Mouse (Mus musculus) CH12.LX (cell line): Measurements from ENCODE around the gene Ube2n. TPM values are rescaled to one million over a fixed set of nuclear protein-coding genes. Genes with fewer than 3 reads are reported as not detected.

ENCODE experiments used
- DNase-seq: peaks from one replicate; pipeline ENCODE4 v3.0.0-alpha.2; 2013; ENCODE audit errors: extremely low read depth
- H3K27ac ChIP-seq: 2 replicates; pipeline ENCODE4 v1.5.1; 2012; ENCODE audit warnings: low read depth, mild to moderate bottlenecking, control low read depth, moderate library complexity; ENCODE audit not compliant: insufficient read depth
- H3K27me3 ChIP-seq: replicated peaks from 2 replicates; pipeline ENCODE3; 2012; ENCODE audit warnings: inconsistent platforms
- H3K36me3 ChIP-seq, 2 experiments: replicated peaks in 1 of 2; 2 replicates each; pipeline versions ENCODE3 to v1.6.1; 2012; ENCODE audit warnings: inconsistent platforms in 1 of 2, low read length in 1 of 2, mild to moderate bottlenecking in 1 of 2, mixed read lengths in 1 of 2, moderate library complexity in 1 of 2; ENCODE audit not compliant: control insufficient read depth in 1 of 2, insufficient read depth in 1 of 2
- H3K4me1 ChIP-seq, 2 experiments: 2 replicates each; pipeline ENCODE4 v1.6.1; 2012; ENCODE audit warnings: inconsistent platforms in 1 of 2, moderate library complexity in 1 of 2; ENCODE audit not compliant: insufficient read depth in 2 of 2, control insufficient read depth in 1 of 2
- H3K4me2 ChIP-seq: 2 replicates; pipeline ENCODE4 v1.6.1; 2012; ENCODE audit warnings: low read depth, mild to moderate bottlenecking, control low read depth; ENCODE audit not compliant: poor library complexity, insufficient read depth, severe bottlenecking
- H3K4me3 ChIP-seq, 3 experiments: fragments of 150-350 bp in 1 of 3; sonication (generic) in 1 of 3; replicated peaks in 1 of 3; 2 replicates each; pipeline versions ENCODE3 to v1.5.1; 2011 to 2012; ENCODE audit warnings: low read depth in 2 of 3, low read length in 2 of 3, mild to moderate bottlenecking in 2 of 3, moderate library complexity in 2 of 3, control low read depth in 1 of 3, improper control_type of control experiment in 1 of 3, inconsistent platforms in 1 of 3, mixed read lengths in 1 of 3; ENCODE audit not compliant: poor library complexity in 1 of 3
- H3K79me2 ChIP-seq: replicated peaks from 2 replicates; pipeline ENCODE4 v1.6.1; 2012; ENCODE audit warnings: mild to moderate bottlenecking, moderate library complexity; ENCODE audit not compliant: control insufficient read depth, poor library complexity, insufficient read depth, severe bottlenecking; ENCODE audit errors: extremely low read depth
- H3K9ac ChIP-seq: 2 replicates; pipeline ENCODE4 v1.6.1; 2012; ENCODE audit warnings: low read depth, mild to moderate bottlenecking, control low read depth, moderate library complexity; ENCODE audit not compliant: insufficient read depth
- H3K9me3 ChIP-seq: replicated peaks from 2 replicates; pipeline ENCODE3; 2012; ENCODE audit warnings: low read length, inconsistent platforms, mixed read lengths
- BHLHE40 ChIP-seq: IDR thresholded peaks from 2 replicates; pipeline ENCODE4 v1.6.1; 2011; ENCODE audit warnings: mild to moderate bottlenecking, low read depth, low read length, improper control_type of control experiment
- CHD2 ChIP-seq: IDR thresholded peaks from 2 replicates; pipeline ENCODE4 v1.6.1; 2011; ENCODE audit warnings: low read length, improper control_type of control experiment
- EP300 ChIP-seq: IDR thresholded peaks from 2 replicates; pipeline ENCODE4 v1.6.1; 2011; ENCODE audit warnings: low read length, improper control_type of control experiment
- IRF4 ChIP-seq: IDR thresholded peaks from 2 replicates; pipeline ENCODE4 v1.6.1; 2014; ENCODE audit warnings: low read depth, mild to moderate bottlenecking, inconsistent platforms, low read length, improper control_type of control experiment
- JUN ChIP-seq: IDR thresholded peaks from 2 replicates; pipeline ENCODE4 v1.6.1; 2011; ENCODE audit warnings: low read depth, mild to moderate bottlenecking, low read length, improper control_type of control experiment, moderate library complexity; ENCODE audit not compliant: insufficient read depth
- KAT2A ChIP-seq: IDR thresholded peaks from 2 replicates; pipeline ENCODE4 v1.6.1; 2012; ENCODE audit warnings: low read length, improper control_type of control experiment, inconsistent platforms; ENCODE audit not compliant: insufficient replicate concordance
- MAFK ChIP-seq: IDR thresholded peaks from 2 replicates; pipeline ENCODE4 v1.6.1; 2011; ENCODE audit warnings: low read length, improper control_type of control experiment; ENCODE audit not compliant: insufficient replicate concordance
- MXI1 ChIP-seq: IDR thresholded peaks from 2 replicates; pipeline ENCODE4 v1.6.1; 2011; ENCODE audit warnings: mild to moderate bottlenecking, low read depth, low read length, improper control_type of control experiment
- NRF1 ChIP-seq: IDR thresholded peaks from 2 replicates; pipeline ENCODE4 v1.6.1; 2014; ENCODE audit warnings: low read depth, mild to moderate bottlenecking, inconsistent platforms, low read length, improper control_type of control experiment, moderate library complexity
- PAX5 ChIP-seq: IDR thresholded peaks from 2 replicates; pipeline ENCODE4 v1.6.1; 2012; ENCODE audit warnings: low read length, inconsistent platforms, mixed read lengths
- RCOR1 ChIP-seq: conservative IDR thresholded peaks from 2 replicates; pipeline ENCODE4 v1.6.1; 2012; ENCODE audit warnings: low read depth, mild to moderate bottlenecking, inconsistent platforms, low read length, improper control_type of control experiment
- SIN3A ChIP-seq: IDR thresholded peaks from 2 replicates; pipeline ENCODE4 v1.6.1; 2012; ENCODE audit warnings: low read length, improper control_type of control experiment, inconsistent platforms
- TBP ChIP-seq: conservative IDR thresholded peaks from 2 replicates; pipeline ENCODE4 v1.6.1; 2011; ENCODE audit warnings: low read depth, low read length, improper control_type of control experiment
- USF2 ChIP-seq: conservative IDR thresholded peaks from 2 replicates; pipeline ENCODE4 v1.6.1; 2011; ENCODE audit warnings: low read depth, low read length, improper control_type of control experiment
- ZC3H11A ChIP-seq: IDR thresholded peaks from 2 replicates; pipeline ENCODE4 v1.6.1; 2012; ENCODE audit warnings: low read depth, mild to moderate bottlenecking, inconsistent platforms, low read length, improper control_type of control experiment
- dilution Hi-C: fragments of 300-500 bp; cut with MboI; formaldehyde crosslinking; loops from 2 replicates; pipeline ENCODE4 v1.14.3; 2020; ENCODE audit warnings: low sequenced_read_pairs; ENCODE audit not compliant: extremely low pct_unique_long_range_greater_than_20kb, extremely low pct_ligation_motif_present
- in situ Hi-C: fragments of 300-500 bp; cut with MboI; formaldehyde crosslinking; loops from 3 replicates; pipeline ENCODE4 v1.14.3; 2019; ENCODE audit warnings: low sequenced_read_pairs, low pct_ligation_motif_present, low pct_unique_long_range_greater_than_20kb, mixed read lengths
- polyA plus RNA-seq: library from polyadenylated mRNA; unstranded; fragments of >175 nt; gene quantifications from 2 replicates; pipeline ENCODE4 v1.2.1, GENCODE M21; 2012; ENCODE audit warnings: low read depth; ENCODE audit not compliant: insufficient read length
- total RNA-seq, 2 experiments: library from RNA; depleted of rRNA; stranded (reverse); fragments of 300-350 nt in 1 of 2; fragments of >200 nt in 1 of 2; gene quantifications; 2 replicates each; pipeline ENCODE4 v1.2.3; 2012 to 2014

Ube2n gene
- total and polyA plus RNA-seq, 3 experiments, result 71.9 to 265 (median 237) TPM

- Histone ChIP-seq H3K27me3 (no peaks in the 10 kb centered on the region), H3K79me2 (peaks cover 86% of the 10 kb centered on the region), H3K4me1 (peaks cover 2 to 67% of the 10 kb centered on the region in 2 experiments; a peak in 3 of 4 replicates), H3K27ac (no peak overlapping the region), H3K9ac (no peak overlapping the region), H3K4me2 (no peak overlapping the region), H3K4me3 (no peak overlapping the region), H3K9me3 (no peaks in the 10 kb centered on the region), H3K36me3 (peaks cover 7 to 26% of the 10 kb centered on the region in 2 experiments)
- dilution Hi-C loops (no loop called here), in situ Hi-C loops (loop anchor here (25.0 kb wide), 1 partner anchor 561 kb away; no protein-coding TSS in a partner anchor)
- DNase-seq, result no peak
- TF ChIP-seq MXI1 (no peak), CHD2 (no peak), IRF4 (no peak), ZC3H11A (no peak), SIN3A (no peak)
These were observed 11.7 kb downstream of the Ube2n start for GRCm38 (mm10) chr10:95526495-95527122.

- no peaks in the 10 kb centered on the region for H3K27me3 ChIP-seq
- no peak overlapping the region for H3K9ac ChIP-seq
- H3K36me3 ChIP-seq, result peaks cover 0 to 13% of the 10 kb centered on the region in 2 experiments
- in situ Hi-C loops, result loop anchor here (25.0 kb wide), 1 partner anchor 557 kb away; no protein-coding TSS in a partner anchor
- peaks cover 2 to 64% of the 10 kb centered on the region in 2 experiments; a peak in 3 of 4 replicates for H3K4me1 ChIP-seq
- dilution Hi-C loops, result no loop called here
- H3K4me3 ChIP-seq, result no peak overlapping the region
- H3K9me3 ChIP-seq, result no peaks in the 10 kb centered on the region
- TF ChIP-seq USF2 (no peak), EP300 (peak; percentile 40), MAFK (peak; percentile 66), RCOR1 (no peak), IRF4 (0 out of 2 replicates have a peak, but pooled peaks have one; percentile 21)
- TF ChIP-seq, all 38 proteins: peak for 3
- no peak overlapping the region for H3K4me2 ChIP-seq
- peak; percentile 41 for DNase-seq
- H3K27ac ChIP-seq, result no peak overlapping the region
- peaks cover 87% of the 10 kb centered on the region for H3K79me2 ChIP-seq
These were observed 15.7 kb downstream of the Ube2n start for GRCm38 (mm10) chr10:95530551-95531121.

GRCm38 (mm10) chr10:95532916-95533315 lies 18.0 kb downstream of the Ube2n start:
- H3K9ac ChIP-seq, result no peak overlapping the region
- H3K9me3 ChIP-seq, result no peaks in the 10 kb centered on the region
- H3K4me1 ChIP-seq, result peaks cover 2 to 54% of the 10 kb centered on the region in 2 experiments; a peak in 3 of 4 replicates
- dilution Hi-C loops, result no loop called here
- H3K4me2 ChIP-seq, result no peak overlapping the region
- H3K27ac ChIP-seq, result no peak overlapping the region
- no peaks in the 10 kb centered on the region for H3K27me3 ChIP-seq
- H3K36me3 ChIP-seq, result peaks cover 0 to 6% of the 10 kb centered on the region in 2 experiments
- in situ Hi-C loops, result loop anchor here (25.0 kb wide), 1 partner anchor 554 kb away; no protein-coding TSS in a partner anchor
- TF ChIP-seq KAT2A (no peak), BHLHE40 (no peak), NRF1 (no peak), TBP (no peak), USF2 (no peak), JUN (no peak), PAX5 (no peak), SIN3A (no peak)
- peaks cover 88% of the 10 kb centered on the region for H3K79me2 ChIP-seq
- H3K4me3 ChIP-seq, result no peak overlapping the region
- no peak for DNase-seq
